Mouse (Mus musculus) hindbrain, embryonic 10.5 days (tissue): ENCODE measurements around the gene Pparg. TPM values are rescaled to one million over a fixed set of nuclear protein-coding genes. Genes with fewer than 3 reads are reported as not detected.

Experiments used
- DNase-seq: peaks from one replicate; pipeline ENCODE4 v3.0.0-alpha.2; 2017; ENCODE audit warnings: low spot score
- H3K27ac ChIP-seq: fragments of 300-500 bp; sonication (generic); 2 replicates; pipeline ENCODE4 v1.5.1; 2016; ENCODE audit warnings: mild to moderate bottlenecking, moderate library complexity
- H3K27me3 ChIP-seq: fragments of 300-500 bp; sonication (generic); 2 replicates; pipeline ENCODE4 v1.6.1; 2016; ENCODE audit warnings: mild to moderate bottlenecking; ENCODE audit not compliant: poor library complexity, insufficient read depth, severe bottlenecking
- H3K36me3 ChIP-seq: fragments of 300-500 bp; sonication (generic); 2 replicates; pipeline ENCODE4 v1.6.1; 2016; ENCODE audit warnings: mild to moderate bottlenecking, moderate library complexity
- H3K4me1 ChIP-seq: fragments of 300-500 bp; sonication (generic); replicated peaks from 2 replicates; pipeline ENCODE4 v1.6.1; 2016; ENCODE audit warnings: mild to moderate bottlenecking
- H3K4me3 ChIP-seq: fragments of 300-500 bp; sonication (generic); 2 replicates; pipeline ENCODE4 v1.5.1; 2016; ENCODE audit warnings: mild to moderate bottlenecking, moderate library complexity
- H3K9me3 ChIP-seq: fragments of 300-500 bp; sonication (generic); 2 replicates; pipeline ENCODE4 v1.6.1; 2016; ENCODE audit warnings: mild to moderate bottlenecking, moderate library complexity
- WGBS: fragments of 180-500 bp; shearing (Covaris S2); methylation state at CpG from one replicate; pipeline ENCODE4 v1.1.7; 2016; 5-methylcytosine and 5-hydroxymethylcytosine counted together
- polyA plus RNA-seq: library from polyadenylated mRNA; unstranded; fragments of >200 nt; fragmentation: Nextera tagmentation; extraction: Ambion mirVana; gene quantifications from 2 replicates; pipeline ENCODE4 v1.2.1, GENCODE M21; 2016

Gene Pparg
- polyA plus RNA-seq, 1 experiment from 2014 or later = 0.20 TPM

DNA sequence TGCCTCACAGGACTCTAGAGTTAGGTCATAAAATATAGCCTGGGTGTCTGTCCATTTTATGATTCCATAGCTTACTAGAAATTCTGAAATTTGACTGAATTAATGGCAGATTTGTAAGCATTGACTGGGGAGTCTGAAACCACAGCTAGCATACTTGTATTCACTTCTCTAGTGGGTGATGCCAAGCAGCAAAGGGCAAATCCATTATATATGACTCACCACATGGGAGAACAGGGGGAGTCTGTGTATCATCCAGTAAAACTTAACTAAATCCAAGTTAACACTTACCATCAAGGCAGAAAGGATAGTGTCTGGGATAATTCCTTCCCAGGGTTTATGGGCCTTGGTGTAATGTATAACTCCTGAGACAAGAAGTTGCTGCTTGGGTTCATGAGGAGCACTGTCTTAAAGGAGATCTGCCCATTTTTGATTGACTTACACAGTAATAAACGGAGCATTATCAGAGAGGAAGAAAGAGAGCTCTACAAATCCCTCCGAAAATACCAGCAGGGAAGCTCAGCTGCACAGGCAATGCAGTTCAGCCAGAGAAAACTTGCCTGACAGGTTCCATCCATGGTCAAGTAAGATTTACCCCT is 27.6 kb upstream of the Pparg start:
- H3K36me3 ChIP-seq = no peaks in the 10 kb centered on the region
- H3K27ac ChIP-seq = no peak overlapping the region
- H3K9me3 ChIP-seq = no peaks in the 10 kb centered on the region
- 46% methylated on average over 2 of the region's 2 CpGs for WGBS
- no peak overlapping the region for H3K4me3 ChIP-seq
- H3K27me3 ChIP-seq = no peaks in the 10 kb centered on the region
- H3K4me1 ChIP-seq = peaks cover 19% of the 10 kb centered on the region
- no peak for DNase-seq

DNA sequence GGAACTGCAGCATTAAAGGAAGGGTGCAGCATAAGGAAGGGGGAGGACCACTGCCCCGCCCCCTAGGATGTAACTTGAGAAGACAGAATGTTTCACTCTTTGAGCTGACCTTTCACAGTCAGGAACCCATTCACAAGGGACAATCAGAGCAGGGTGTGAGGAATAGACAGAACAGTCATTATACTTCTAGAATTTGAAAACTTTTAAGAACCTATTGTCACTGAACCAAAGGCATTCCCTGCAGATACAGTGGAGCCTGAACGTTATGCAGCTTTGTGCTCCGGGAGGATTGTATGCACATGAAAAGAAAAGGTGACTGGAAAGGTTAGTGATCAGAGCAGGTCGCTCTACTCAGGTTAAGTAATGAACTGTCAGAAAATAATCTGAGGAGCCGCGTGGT is 25.2 kb upstream of the Pparg start:
- no peak for DNase-seq
- no peak overlapping the region for H3K4me3 ChIP-seq
- no peaks in the 10 kb centered on the region for H3K9me3 ChIP-seq
- 35% methylated on average over 6 of the region's 6 CpGs for WGBS
- H3K4me1 ChIP-seq = peaks cover 19% of the 10 kb centered on the region
- H3K27me3 ChIP-seq = no peaks in the 10 kb centered on the region
- H3K27ac ChIP-seq = no peak overlapping the region
- no peaks in the 10 kb centered on the region for H3K36me3 ChIP-seq

DNA sequence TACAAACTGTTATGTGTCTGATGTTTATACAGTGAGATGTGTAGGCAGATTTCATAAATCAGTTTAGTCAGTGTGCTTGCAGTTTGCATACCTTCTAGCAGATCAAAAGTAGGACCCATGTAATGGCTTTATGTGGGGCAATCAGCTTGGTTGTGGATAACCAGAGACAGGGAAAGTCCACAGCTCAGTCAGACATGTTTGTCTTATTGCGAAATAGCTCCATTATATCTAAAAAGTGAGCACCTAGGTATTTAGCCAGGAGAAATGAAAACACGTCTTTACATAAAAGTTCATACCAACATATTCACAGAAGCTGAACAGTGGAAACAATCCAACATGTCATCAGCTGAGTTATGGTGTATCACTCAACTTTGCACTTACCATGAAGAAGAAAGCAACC is 20.7 kb upstream of the Pparg start:
- no peaks in the 10 kb centered on the region for H3K9me3 ChIP-seq

DNA sequence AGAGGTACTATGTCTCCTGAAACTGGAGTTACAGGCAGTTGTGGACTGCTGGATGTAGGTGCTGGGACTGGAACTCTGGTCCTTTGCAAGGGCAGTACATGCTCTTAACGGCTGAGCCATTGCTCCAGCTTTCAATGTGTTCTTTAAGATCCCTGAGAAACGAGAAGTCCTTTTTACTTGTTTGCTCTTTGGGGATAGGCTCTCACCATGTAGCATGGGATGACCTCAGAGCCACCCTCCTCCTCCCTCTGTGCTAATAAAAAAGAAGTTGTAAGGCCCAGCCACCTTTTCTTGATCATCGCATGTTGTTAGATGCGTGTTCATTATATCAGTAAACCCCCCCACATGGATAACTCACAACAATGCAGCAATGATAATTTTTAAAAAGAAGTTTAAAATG is 17.7 kb upstream of the Pparg start:
- DNase-seq = no peak

More for the DNA sequence above, 20.7 kb upstream of the Pparg start:
- 88% methylated on average over 2 of the region's 2 CpGs for WGBS
- Histone ChIP-seq H3K4me1 (peaks cover 29% of the 10 kb centered on the region), H3K36me3 (no peaks in the 10 kb centered on the region), H3K27ac (no peak overlapping the region), H3K27me3 (no peaks in the 10 kb centered on the region), H3K4me3 (no peak overlapping the region)
- no peak for DNase-seq

DNA sequence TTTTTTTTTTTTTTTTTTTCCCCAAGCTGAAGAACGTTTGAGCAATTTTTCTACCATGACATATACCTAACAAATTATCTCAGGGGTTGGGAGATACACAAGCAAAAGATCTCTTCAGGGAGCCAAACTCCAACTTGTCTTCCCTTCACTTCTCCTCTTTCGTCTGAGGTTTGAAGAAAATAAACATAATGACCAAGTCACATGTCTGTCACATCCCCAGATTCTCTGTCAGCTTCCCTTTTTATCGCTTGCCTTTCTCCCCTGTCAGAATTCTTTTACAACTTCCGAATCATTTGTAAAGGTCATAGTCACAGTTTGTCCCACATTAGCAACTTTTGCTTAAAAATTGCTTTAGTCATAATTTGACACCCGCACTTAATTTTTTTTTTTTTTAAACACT is 17.2 kb upstream of the Pparg start:
- Histone ChIP-seq H3K27ac (no peak overlapping the region), H3K4me3 (no peak overlapping the region), H3K36me3 (no peaks in the 10 kb centered on the region), H3K4me1 (peaks cover 9% of the 10 kb centered on the region; the same call in 1 of the 2 replicates), H3K27me3 (no peaks in the 10 kb centered on the region), H3K9me3 (no peaks in the 10 kb centered on the region)
- no peak for DNase-seq
- WGBS = 55% methylated on average over 5 of the region's 5 CpGs

More for the DNA sequence above, 17.7 kb upstream of the Pparg start:
- no peak overlapping the region for H3K27ac ChIP-seq
- no peaks in the 10 kb centered on the region for H3K36me3 ChIP-seq
- no peaks in the 10 kb centered on the region for H3K27me3 ChIP-seq
- H3K9me3 ChIP-seq = no peaks in the 10 kb centered on the region
- WGBS = 71% methylated on average over 4 of the region's 4 CpGs
- peaks cover 9% of the 10 kb centered on the region; the same call in 1 of the 2 replicates for H3K4me1 ChIP-seq
- no peak overlapping the region for H3K4me3 ChIP-seq

DNA sequence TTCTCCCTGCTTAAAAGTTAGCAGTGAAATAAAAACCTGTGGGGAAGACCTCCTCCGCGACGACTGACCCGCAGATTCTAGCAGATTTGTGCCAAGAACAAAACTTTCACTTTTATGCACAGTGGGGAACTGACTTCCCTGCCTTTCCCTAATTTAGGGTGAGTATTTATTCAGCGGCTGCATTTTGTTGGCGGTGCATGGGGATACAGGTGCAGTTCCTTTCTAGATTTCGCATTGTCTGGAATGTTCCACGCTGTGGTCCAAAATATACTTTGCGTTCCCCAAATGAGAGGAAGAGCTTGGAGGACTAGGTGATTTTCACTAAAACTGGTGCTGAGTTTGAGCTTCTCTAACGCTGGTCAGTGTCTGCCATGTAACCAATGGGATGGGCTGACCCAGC is 16.6 kb upstream of the Pparg start:
- Histone ChIP-seq H3K27me3 (no peaks in the 10 kb centered on the region), H3K9me3 (no peaks in the 10 kb centered on the region), H3K27ac (peak overlapping the region; percentile 62; the same call in 1 of the 2 replicates), H3K4me1 (peaks cover 9% of the 10 kb centered on the region; the same call in 1 of the 2 replicates), H3K4me3 (0 out of 2 replicates have a peak overlapping the region, but pooled peaks have one; percentile 11), H3K36me3 (no peaks in the 10 kb centered on the region)
- DNase-seq = no peak
- WGBS = 39% methylated on average over 10 of the region's 10 CpGs

DNA sequence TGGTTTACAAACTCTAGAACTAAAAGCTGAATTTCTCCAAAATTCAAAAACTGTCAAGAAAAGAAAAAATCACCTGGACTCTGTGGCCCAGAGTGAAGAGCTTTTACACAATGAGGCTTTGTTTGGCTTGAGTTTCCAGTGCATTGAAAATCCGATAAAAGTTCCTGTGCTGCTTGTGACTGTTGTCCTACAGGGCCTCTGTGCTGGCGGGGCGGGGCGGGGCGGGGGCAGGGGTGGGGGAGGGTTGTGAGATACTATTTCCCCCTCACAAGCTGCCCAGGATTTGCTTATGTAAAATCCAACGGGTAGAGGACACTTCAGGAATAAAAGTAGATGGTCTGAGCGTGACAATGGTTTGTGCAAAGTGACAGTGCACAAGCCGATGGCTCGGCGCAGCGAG is 16.2 kb upstream of the Pparg start:
- peaks cover 9% of the 10 kb centered on the region; the same call in 1 of the 2 replicates for H3K4me1 ChIP-seq
- H3K4me3 ChIP-seq = no peak overlapping the region
- no peaks in the 10 kb centered on the region for H3K27me3 ChIP-seq
- DNase-seq = no peak
- H3K27ac ChIP-seq = peak overlapping the region; percentile 62; the same call in 1 of the 2 replicates
- no peaks in the 10 kb centered on the region for H3K36me3 ChIP-seq
- WGBS = 31% methylated on average over 11 of the region's 11 CpGs
- H3K9me3 ChIP-seq = no peaks in the 10 kb centered on the region

DNA sequence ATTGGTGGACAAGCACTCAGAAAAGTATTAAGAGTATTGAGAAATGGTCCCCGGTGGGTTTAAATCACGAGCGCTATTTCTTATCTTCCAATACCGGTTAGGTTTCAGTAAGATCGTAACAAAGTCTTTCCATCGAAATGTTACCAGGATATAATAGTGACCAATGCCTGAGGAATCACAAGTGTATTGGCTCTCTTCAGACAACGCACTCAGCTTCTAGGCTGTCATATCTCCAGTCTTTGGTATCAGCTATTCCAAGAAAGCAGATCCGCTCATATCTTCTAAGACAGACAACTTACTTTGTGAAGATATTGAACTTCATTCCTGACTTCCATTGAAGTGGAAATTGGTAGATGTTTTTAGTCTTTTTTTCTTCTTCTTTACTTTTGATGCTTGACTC is 15.7 kb upstream of the Pparg start:
- Histone ChIP-seq H3K4me1 (peaks cover 9% of the 10 kb centered on the region; the same call in 1 of the 2 replicates), H3K27ac (no peak overlapping the region), H3K36me3 (no peaks in the 10 kb centered on the region), H3K27me3 (no peaks in the 10 kb centered on the region), H3K4me3 (no peak overlapping the region), H3K9me3 (no peaks in the 10 kb centered on the region)
- DNase-seq = no peak
- WGBS = 88% methylated on average over 8 of the region's 8 CpGs

DNA sequence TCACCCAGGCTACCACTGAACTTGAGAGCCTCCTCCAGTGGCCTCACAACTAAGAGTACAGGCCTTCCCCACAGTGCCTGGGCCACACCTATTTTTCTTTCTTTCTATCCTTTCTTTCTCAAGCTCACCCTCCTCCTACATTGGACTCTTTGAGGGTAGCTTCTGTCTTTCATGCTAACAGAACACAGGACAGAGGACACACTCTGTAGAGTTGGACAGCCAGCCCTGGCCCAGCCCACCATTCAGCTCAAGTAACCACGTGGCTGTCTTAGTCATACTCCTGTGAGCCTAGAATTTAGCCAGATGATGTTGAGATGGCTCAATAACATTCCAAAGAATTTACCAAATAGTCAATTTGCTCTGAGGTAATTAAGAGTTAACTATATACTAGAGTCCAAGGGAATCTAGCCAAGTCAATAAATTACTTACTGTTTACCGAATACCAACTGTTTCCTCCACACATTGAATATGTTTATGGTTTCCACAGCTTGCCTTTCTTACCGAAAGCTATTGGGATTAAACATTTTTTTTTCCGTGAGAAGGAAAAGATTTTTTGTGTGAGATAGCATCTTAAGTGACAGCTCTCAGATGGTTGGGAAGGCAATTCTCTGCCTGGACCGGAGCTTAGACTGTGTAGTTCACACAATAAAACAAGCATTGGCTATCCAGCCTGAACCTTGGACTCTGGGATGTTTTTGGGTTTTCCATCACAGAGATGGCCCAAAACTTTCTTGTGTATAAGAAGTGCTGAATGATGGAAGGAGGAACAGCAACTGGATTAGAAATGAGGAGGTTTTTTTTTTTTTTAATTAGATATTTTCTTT is 10.9 kb upstream of the Pparg start:
- H3K27me3 ChIP-seq = no peaks in the 10 kb centered on the region
- no peaks in the 10 kb centered on the region for H3K9me3 ChIP-seq
- no peaks in the 10 kb centered on the region for H3K4me1 ChIP-seq
- DNase-seq = no peak
- WGBS = 87% methylated on average over 5 of the region's 5 CpGs
- H3K4me3 ChIP-seq = no peak overlapping the region
- no peak overlapping the region for H3K27ac ChIP-seq
- no peaks in the 10 kb centered on the region for H3K36me3 ChIP-seq

DNA sequence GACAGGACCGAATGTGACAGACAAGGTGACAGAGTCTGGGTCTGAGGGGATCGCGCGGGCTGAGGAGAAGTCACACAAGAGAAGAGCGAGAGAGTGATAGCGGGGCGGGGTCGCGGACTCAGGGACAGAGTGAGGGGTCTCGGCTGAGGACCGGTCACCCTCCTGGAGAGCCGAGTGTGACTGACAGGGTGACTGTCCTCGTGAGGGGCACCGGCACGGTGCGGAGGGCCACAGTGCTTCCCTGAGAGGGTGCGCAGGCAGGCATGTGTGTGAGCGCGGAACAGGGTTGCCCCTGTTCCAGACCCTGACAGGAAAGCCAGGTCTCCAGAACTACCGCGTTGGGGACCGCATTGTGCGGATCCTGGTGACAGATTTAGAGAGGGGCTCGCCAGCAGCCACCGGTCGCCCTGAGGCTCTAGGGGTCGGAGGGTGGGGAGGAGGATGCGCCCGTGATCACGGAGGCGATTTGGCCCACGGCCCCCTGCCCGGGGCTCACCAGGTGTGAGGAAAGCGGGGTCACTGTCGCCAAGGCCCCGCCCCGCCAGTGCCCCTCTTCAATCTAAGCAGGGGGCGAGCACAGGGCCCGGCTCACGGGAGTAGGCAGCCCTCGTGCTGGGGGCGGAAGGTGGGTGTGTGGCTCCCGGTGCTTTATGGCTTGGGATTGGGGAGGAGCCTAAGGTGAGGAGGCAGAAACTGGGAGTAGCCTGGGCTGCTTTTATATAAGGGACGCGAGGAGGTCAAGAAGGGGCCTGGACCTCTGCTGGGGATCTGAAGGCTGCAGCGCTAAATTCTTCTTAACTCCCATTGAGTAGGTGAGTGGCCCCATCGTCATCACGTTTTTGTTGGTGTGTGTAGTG is 1.1 kb downstream of the Pparg start:
- peaks cover 36% of the 10 kb centered on the region for H3K27me3 ChIP-seq
- no peaks in the 10 kb centered on the region for H3K36me3 ChIP-seq
- peaks cover 6% of the 10 kb centered on the region for H3K9me3 ChIP-seq
- H3K27ac ChIP-seq = no peak overlapping the region
- peaks cover 17% of the 10 kb centered on the region for H3K4me1 ChIP-seq
- DNase-seq = peak; percentile 9
- peak overlapping the region; percentile 74 for H3K4me3 ChIP-seq
- WGBS = under 1% methylated on average over 48 of the region's 48 CpGs

DNA sequence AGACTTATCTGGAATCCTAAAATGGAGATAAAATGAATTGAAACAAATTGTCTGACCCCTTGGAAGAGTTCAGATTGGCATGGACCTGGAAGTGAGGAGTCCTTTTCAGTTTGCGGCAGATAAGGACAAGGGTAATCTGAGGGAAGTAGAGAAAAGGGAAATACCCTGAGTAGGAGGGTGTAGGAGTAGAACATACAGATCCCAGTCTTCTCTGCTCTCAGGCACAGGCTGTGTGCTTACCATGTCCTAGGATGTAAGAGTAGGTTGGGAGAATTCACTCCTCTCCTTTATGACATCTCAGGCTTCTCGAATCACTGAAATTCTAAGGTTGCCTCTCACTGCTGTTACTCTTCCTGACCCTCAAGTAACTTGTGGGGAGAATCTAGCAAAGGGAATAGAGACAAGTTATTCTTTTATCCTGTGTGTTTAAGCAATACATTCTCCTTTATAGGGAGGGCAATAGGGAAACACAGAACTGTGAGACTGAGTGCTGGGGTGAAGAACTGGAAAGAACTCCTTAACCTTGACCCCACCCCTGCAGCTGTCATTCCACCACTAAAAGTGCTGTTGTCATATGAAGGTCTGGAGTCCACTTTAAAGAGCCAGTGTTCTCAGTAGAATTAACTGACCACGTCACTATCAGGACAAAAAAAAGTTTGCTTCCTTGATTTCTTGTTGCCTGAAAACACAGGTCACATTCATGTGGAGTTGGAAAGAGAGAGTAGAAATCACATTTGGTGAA is 6.3 kb downstream of the Pparg start:
- H3K4me3 ChIP-seq = no peak overlapping the region
- H3K9me3 ChIP-seq = no peaks in the 10 kb centered on the region
- no peak overlapping the region for H3K27ac ChIP-seq
- no peak for DNase-seq
- no peaks in the 10 kb centered on the region for H3K36me3 ChIP-seq
- peaks cover 3% of the 10 kb centered on the region for H3K4me1 ChIP-seq
- 89% methylated on average over 3 of the region's 3 CpGs for WGBS
- H3K27me3 ChIP-seq = peaks cover 14% of the 10 kb centered on the region
